Mouse (Mus musculus) limb, embryonic 12.5 days (tissue): ENCODE results near the gene Mrpl35. TPM values are rescaled to one million over a fixed set of nuclear protein-coding genes. Genes with fewer than 3 reads are reported as not detected.

Experiments
- ATAC-seq: fragments of 200-750 bp; cut with Nextera tagmentation; 2 replicates; pipeline ENCODE4 v1.8.0; 2017; ENCODE audit warnings: low read depth, moderate TSS enrichment; ENCODE audit not compliant: insufficient number of reproducible peaks, insufficient read depth, low FRiP score, low TSS enrichment
- H3K27ac ChIP-seq: fragments of 300-500 bp; sonication (generic); 2 replicates; pipeline ENCODE4 v1.5.1; 2016; ENCODE audit warnings: mild to moderate bottlenecking, moderate library complexity
- H3K27me3 ChIP-seq: fragments of 300-500 bp; sonication (generic); 2 replicates; pipeline ENCODE4 v1.6.1; 2016; ENCODE audit warnings: mild to moderate bottlenecking, moderate library complexity
- H3K36me3 ChIP-seq: fragments of 300-500 bp; sonication (generic); 2 replicates; pipeline ENCODE4 v1.6.1; 2016; ENCODE audit warnings: mild to moderate bottlenecking, moderate library complexity
- H3K4me1 ChIP-seq: fragments of 300-500 bp; sonication (generic); replicated peaks from 2 replicates; pipeline ENCODE4 v1.6.1; 2016
- H3K4me2 ChIP-seq: fragments of 300-500 bp; sonication (generic); 2 replicates; pipeline ENCODE4 v1.6.1; 2016; ENCODE audit warnings: mild to moderate bottlenecking, moderate library complexity
- H3K4me3 ChIP-seq: fragments of 300-500 bp; sonication (generic); replicated peaks from 2 replicates; pipeline ENCODE4 v1.5.1; 2016; ENCODE audit warnings: mild to moderate bottlenecking
- H3K9ac ChIP-seq: fragments of 300-500 bp; sonication (generic); replicated peaks from 2 replicates; pipeline ENCODE4 v1.6.1; 2016; ENCODE audit warnings: mild to moderate bottlenecking, moderate library complexity
- H3K9me3 ChIP-seq: fragments of 300-500 bp; sonication (generic); 2 replicates; pipeline ENCODE4 v1.6.1; 2016; ENCODE audit warnings: mild to moderate bottlenecking, moderate library complexity
- WGBS: fragments of 180-500 bp; shearing (Covaris S2); methylation state at CpG from one replicate; pipeline ENCODE4 v1.1.7; 2016; 5-methylcytosine and 5-hydroxymethylcytosine counted together
- polyA plus RNA-seq: library from polyadenylated mRNA; unstranded; fragments of >200 nt; fragmentation: Nextera tagmentation; extraction: Ambion mirVana; gene quantifications from 2 replicates; pipeline ENCODE4 v1.2.1, GENCODE M21; 2016

The Mrpl35 gene
- polyA plus RNA-seq, 1 experiment from 2014 or later, result 58.0 TPM

DNA sequence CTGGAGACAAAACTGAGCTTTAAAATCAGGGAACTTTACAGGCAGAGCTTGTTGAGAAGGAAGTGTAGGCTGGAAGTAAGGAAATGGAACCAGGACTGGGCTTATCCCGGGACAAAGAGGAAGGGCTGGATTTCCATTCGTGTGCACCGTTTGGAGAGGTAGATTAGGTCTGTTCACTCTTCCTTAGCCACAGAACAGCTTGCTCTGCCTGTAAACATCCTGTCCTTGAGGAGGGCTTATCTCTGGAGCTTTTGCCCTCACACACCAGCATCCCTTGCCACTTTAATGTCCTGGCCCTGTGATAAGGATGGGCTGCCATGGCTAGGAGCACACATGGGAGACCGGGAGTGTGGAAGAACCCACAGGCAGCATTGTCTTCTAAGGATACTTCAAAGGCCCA, 59.0 kb downstream of the Mrpl35 start:
- no peaks in the 10 kb centered on the region for H3K4me1 ChIP-seq
- no peaks in the 10 kb centered on the region for H3K36me3 ChIP-seq
- H3K9ac ChIP-seq, result no peak overlapping the region; the same call in 1 of the 2 replicates
- 89% methylated on average over 4 of the region's 4 CpGs for WGBS
- no peak overlapping the region for H3K4me2 ChIP-seq
- no peak overlapping the region for H3K4me3 ChIP-seq
- ATAC-seq, result no peak
- no peak overlapping the region for H3K27ac ChIP-seq
- peaks cover 6% of the 10 kb centered on the region; the same call in 1 of the 2 replicates for H3K9me3 ChIP-seq
- H3K27me3 ChIP-seq, result no peaks in the 10 kb centered on the region

Other genes with a start within 250 kb of the Mrpl35 start
- gene Kdm3a, start 194.0 kb downstream of the Mrpl35 start, polyA plus RNA-seq, result 75.0 and 78.0 TPM in 2 replicates
- 9.8 TPM in 2 replicates for gene Reep1, start 119.4 kb downstream of the Mrpl35 start, polyA plus RNA-seq
- gene Immt, start 4.4 kb upstream of the Mrpl35 start, polyA plus RNA-seq, result 178 and 189 TPM in 2 replicates
- 126 and 131 TPM in 2 replicates for gene Ptcd3, start 81.8 kb upstream of the Mrpl35 start, polyA plus RNA-seq
- 41.6 TPM in 2 replicates for gene Polr1a, start 82.1 kb upstream of the Mrpl35 start, polyA plus RNA-seq